Mouse (Mus musculus): Measurements from ENCODE around the gene Tent5d. TPM values are rescaled to one million over a fixed set of nuclear protein-coding genes. Genes with fewer than 3 reads are reported as not detected.

The Tent5d gene
- not detected for total RNA-seq (2021)
- long read RNA-seq, experiment 1, partial matches to known transcripts, result 0 of 1 reads
- long read RNA-seq, experiment 1, other reads (novel, unspliced or antisense), result 1 of 1 reads
- long read RNA-seq, experiment 2, partial matches to known transcripts, result 0 of 1 reads
- long read RNA-seq, experiment 2, other reads (novel, unspliced or antisense), result 1 of 1 reads

DNA sequence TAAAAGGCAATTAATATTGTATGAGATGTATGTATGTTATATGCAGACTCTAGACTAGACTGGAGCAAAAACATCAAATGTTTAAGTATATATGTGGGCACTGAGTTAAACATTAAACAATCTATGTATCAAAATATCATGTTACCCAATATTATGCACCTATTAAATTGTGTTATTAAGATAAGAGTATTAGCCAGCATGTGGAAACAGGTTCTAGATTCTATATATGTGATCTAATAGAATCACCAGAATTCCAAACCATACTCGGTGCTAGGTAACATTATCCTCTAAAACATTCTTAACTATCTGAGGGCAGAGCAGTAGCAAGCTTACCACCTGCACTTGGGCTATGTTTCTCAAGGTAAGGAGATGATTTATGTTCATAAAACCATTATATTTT lies at the start of gene Tent5d:
Gene Tent5d (plus strand): TSS at position 301 of the 400 bp plus-strand sequence.
- intact Hi-C loops (cut with DNase I), result no loop called here
- DNase-seq (ENCODE audit: extremely low spot score in 1 of 2, low spot score in 2 of 2), result no peak
- TF ChIP-seq CTCF (IDR thresholded peaks at IDR 0.05), result no peak

DNA sequence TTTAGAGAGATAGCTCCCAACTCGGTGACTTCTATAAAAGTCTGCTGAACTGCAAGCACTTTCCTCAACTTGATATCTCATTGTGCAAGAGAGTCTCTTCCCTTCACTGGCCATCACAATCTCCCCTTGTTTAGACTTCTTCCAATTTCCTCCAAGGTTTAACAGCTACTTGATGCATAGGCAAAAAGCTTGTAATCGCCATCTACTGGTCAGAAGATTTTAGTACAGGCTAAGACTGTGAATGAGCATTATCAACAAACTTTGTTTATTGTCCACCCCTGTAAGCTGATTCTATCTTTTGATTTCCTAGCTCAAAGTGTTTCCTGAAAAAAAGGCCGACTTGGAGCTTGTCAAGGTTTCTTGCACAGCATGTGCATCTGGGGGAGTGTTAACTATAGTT lies 24.5 kb upstream of the Tent5d start:
- intact Hi-C loops (cut with DNase I), result no loop called here

More for the DNA sequence above, at the start of gene Tent5d:
- Histone ChIP-seq H3K4me3 (no peak within 1 kb of the TSS), H3K27ac (no peak within 1 kb of the TSS)

DNA sequence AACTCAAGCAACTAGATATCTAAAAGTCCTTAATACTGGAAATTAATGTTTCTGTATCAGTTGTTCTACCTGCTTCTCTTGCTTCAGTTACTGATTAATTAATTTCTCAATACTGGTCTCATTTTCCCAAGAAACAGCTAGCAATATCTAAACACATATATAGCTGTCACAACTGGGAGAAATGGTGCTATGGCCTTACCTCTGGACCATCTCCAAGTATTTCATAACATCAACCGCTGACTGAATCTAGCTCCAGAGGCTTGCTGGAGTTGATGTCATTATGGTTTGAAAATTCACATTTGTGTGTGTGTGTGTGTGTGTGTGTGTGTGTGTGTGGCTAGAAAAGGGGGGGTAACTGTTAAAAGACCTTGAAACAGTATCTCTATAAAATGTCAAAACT lies 2.3 kb upstream of the Tent5d start:
- DNase-seq (ENCODE audit: extremely low spot score in 1 of 2, low spot score in 2 of 2), result no peak
- Histone ChIP-seq H3K4me3 (no peak overlapping the region), H3K27ac (no peak overlapping the region)
- intact Hi-C loops (cut with DNase I), result no loop called here
- TF ChIP-seq CTCF (IDR thresholded peaks at IDR 0.05), result no peak

More for the DNA sequence above, 24.5 kb upstream of the Tent5d start:
- no peak overlapping the region for H3K27ac ChIP-seq
- H3K4me3 ChIP-seq, result no peak overlapping the region
- DNase-seq (ENCODE audit: extremely low spot score in 1 of 2, low spot score in 2 of 2), result no peak
- TF ChIP-seq CTCF (IDR thresholded peaks at IDR 0.05), result peak; percentile 37

DNA sequence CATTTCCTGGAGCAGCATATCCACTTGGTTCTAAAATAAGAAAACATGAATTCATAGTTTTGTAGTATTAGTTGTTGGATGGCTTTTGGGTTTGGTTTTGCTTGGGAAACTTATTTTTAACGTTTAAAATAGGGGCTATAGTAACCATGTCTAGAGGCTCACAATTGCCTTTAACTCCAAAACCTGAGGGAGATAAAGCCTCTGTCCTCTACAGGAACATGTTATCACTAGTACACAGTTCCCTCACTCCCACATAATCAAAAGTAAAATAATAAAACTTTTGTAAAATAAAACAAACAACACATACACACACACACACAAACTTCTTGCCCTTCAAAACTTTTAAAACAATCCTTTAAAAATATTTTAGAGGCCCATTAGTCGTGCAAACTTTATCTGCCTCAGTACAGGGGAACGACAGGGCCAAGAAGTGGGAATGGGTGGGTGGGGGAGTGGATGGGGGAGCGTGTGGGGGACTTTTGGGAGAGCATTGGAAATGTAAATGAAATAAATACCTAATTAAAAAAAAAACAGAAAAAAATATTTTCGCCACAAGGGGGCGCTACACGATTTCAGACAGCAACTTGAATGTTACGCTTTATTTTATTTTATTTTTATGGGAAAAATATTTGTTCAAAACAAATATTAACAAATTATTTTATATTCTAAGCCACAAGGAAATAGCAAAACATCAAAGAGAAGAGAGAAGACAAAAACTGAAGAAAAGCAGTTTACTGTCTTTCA lies 1.5 kb upstream of the Tent5d start:
- no peak for DNase-seq (ENCODE audit: extremely low spot score in 1 of 2, low spot score in 2 of 2)
- Histone ChIP-seq H3K4me3 (no peak overlapping the region), H3K27ac (no peak overlapping the region)
- TF ChIP-seq CTCF (IDR thresholded peaks at IDR 0.05), result peak; percentile 53
- intact Hi-C loops (cut with DNase I), result no loop called here

DNA sequence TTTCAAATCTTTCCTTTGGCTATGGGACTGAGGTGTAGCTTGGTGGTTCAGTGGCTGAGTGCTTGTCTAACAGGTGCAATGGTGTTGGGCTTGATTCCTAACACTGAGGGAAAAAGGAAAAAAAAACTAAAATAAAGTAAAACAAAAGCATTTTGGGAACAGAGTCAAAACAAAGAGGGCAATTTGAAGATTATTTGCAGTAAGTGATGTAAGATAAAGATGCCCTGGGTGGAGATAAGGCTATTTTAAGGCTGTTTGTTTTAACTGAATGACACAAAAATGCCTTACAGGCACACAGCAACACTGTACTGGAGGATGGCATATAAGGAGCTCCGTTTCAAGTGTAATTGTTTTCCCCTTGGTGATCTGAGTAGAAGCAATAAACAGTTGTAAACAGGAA lies 3.4 kb downstream of the Tent5d start:
- H3K4me3 ChIP-seq, result no peak overlapping the region
- no peak for DNase-seq (ENCODE audit: extremely low spot score in 1 of 2, low spot score in 2 of 2)
- no peak overlapping the region for H3K27ac ChIP-seq
- intact Hi-C loops (cut with DNase I), result no loop called here
- no peak for TF ChIP-seq CTCF (IDR thresholded peaks at IDR 0.05)

DNA sequence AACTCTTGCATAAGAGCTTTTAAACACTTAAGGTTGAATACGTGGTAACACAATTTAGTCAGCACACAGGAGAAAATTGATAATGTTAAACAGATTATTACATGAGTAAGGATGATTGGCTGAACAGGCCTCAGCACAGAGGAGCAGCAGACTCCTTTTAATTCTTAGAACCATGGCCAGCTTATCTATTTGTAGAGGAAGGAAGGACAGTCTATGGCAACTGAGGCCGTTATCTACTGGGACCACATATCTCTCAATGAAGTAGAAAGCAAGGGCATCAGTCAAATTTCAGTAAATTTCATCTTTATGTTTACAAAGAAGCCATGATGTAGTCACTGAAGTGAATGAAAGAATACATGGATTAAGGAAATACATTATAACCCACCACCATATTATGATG lies 4.5 kb downstream of the Tent5d start:
- TF ChIP-seq CTCF (IDR thresholded peaks at IDR 0.05), result no peak
- intact Hi-C loops (cut with DNase I), result no loop called here
- H3K27ac ChIP-seq, result no peak overlapping the region
- H3K4me3 ChIP-seq, result no peak overlapping the region
- no peak for DNase-seq (ENCODE audit: extremely low spot score in 1 of 2, low spot score in 2 of 2)

DNA sequence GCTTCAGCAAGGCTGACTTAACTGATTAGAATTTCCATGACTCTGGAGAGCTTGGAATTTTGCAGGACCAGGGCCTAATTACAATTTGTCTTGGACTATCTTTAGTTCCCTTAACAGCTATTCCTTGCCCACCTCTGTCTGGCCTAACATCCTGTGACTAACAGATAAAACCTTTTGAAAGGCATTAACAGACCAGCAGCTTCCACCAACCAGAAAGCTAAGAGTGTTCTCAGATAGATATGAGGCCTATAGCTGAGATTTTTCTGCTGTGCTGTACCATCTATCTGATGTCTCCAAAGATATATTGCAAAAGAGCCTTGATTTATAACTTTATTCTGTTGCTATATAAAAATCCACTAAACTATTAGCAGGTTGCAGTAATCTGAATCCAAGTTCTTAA lies 19.7 kb downstream of the Tent5d start:
- Histone ChIP-seq H3K27ac (no peak overlapping the region), H3K4me3 (no peak overlapping the region)
- no peak for DNase-seq (ENCODE audit: extremely low spot score in 1 of 2, low spot score in 2 of 2)
- no peak for TF ChIP-seq CTCF (IDR thresholded peaks at IDR 0.05)
- intact Hi-C loops (cut with DNase I), result loop anchor here (10.0 kb wide), 1 partner anchor 1203 kb away; the partner anchor contains the start of gene Hmgn5

DNA sequence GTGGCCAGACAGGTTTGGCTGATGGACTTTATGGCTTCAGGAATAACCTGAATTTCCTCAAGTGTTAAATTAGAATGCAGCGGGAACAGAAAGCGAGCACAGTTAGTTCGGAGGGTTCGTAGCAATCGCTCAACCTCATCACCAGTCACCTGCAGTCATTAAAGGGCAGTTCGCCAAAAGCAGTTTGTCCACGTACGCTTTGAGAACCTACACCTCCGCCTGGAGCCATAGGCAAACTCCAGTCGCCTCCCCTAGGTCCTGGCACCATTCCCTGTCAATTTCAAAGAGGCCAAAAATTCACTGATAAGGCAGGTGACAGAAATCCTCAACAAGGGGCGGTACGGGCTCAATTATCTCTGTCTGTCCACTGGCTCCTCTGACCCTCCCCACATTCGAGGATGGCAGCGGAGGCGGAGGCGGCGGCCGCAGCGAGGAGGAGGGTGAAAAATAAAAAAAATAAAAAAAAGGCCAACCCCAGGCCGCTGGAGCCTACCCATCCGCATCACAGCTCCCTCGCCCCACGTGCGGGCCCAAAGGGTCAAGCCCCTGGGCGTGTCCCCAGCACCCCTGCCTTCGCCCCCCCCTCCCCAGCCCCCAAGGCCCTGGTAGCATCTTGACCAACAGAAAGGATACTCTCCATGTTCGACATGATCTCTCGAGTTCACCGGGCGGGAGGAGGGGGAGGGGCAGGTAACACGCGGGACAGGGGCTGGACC lies 23.3 kb downstream of the Tent5d start:
- H3K4me3 ChIP-seq, result peak overlapping the region; percentile 57
- intact Hi-C loops (cut with DNase I), result loop anchor here (1.0 to 10.0 kb wide), 2 partner anchors 722 to 1199 kb away; partner anchors contain the start of gene Hmgn5
- TF ChIP-seq CTCF (IDR thresholded peaks at IDR 0.05), result no peak
- peak; percentile 10 to 14 for DNase-seq (ENCODE audit: extremely low spot score in 1 of 2, low spot score in 2 of 2)
- peak overlapping the region; percentile 59 for H3K27ac ChIP-seq

DNA sequence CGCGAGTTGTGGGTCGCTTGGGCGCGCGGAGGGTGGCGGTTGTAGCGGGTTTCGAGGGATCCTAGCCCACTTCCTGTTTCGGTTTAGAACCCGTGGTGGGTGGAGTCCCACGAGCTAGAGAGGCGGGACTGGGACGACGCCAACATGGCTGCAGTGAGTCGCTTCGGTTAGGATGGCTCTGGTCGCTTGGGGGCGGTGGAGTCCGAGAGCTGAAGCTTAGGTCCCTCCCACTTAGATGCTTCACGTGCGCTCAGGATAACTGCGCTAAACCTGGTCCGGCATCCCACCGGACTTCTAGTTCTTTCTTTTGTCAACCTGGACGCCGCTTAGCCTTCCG lies 23.8 kb downstream of the Tent5d start, which contains the start of gene 2610002M06Rik:
Gene 2610002M06Rik (minus strand): TSS at position 117 of the 337 bp plus-strand sequence.
- DNase-seq (ENCODE audit: extremely low spot score in 1 of 2, low spot score in 2 of 2), result peak; percentile 65 to 75
- H3K4me3 ChIP-seq, result peak within 1 kb of the TSS; percentile 57
- TF ChIP-seq CTCF (IDR thresholded peaks at IDR 0.05), result peak; percentile 59
- intact Hi-C loops (cut with DNase I), result loop anchor here (1.0 to 10.0 kb wide), 2 partner anchors 721 to 1199 kb away; partner anchors contain the start of gene Hmgn5
- H3K27ac ChIP-seq, result peak within 1 kb of the TSS; percentile 59

DNA sequence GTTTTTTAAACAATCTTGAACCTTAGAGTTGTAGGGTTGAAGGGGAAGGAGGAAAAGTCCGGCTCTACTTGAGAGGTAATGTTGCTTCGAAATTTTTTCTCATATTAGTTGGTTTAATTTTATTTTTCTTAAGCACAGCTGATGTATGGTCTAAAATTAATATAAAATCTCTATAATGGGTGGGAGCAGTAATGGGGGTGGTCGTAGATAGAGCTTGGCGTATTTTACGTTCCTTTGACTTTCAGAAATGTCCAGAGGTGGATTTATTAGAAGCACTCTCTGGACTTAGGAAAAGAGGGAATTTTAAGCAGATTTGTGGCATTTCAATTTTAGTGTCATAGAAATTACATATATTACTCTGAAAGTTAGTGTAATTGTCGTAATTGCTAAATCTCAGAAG lies 24.3 kb downstream of the Tent5d start:
- no peak for DNase-seq (ENCODE audit: extremely low spot score in 1 of 2, low spot score in 2 of 2)
- Histone ChIP-seq H3K4me3 (no peak overlapping the region; the same call in 1 of the 2 replicates), H3K27ac (no peak overlapping the region)
- intact Hi-C loops (cut with DNase I), result loop anchor here (1.0 to 10.0 kb wide), 2 partner anchors 721 to 1198 kb away; partner anchors contain the start of gene Hmgn5
- TF ChIP-seq CTCF (IDR thresholded peaks at IDR 0.05), result no peak

DNA sequence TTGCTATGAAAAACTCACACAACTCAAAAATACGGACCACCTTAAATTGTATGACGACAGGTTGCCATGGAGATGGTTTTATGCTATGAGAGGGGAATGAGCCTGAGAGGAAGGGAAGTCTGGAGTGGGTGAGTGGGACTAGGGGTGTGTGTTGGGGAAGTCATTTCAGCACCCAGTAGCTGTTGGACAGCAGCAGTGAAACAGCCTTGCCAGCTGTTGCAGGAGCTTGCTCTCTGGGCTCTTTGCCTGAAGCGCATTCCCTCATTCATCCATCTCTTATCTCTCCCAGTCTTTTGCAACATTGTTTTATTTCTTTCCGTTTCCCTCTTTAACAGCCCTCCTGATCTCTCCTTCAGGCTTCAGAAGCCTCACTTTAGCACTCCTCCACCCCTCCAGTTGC lies 65.8 kb downstream of the Tent5d start:
- intact Hi-C loops (cut with DNase I), result no loop called here
- Histone ChIP-seq H3K27ac (no peak overlapping the region), H3K4me3 (no peak overlapping the region)
- no peak for DNase-seq (ENCODE audit: extremely low spot score in 1 of 2, low spot score in 2 of 2)
- TF ChIP-seq CTCF (IDR thresholded peaks at IDR 0.05), result no peak

Other genes with a start within 250 kb of the Tent5d start
- under 1 TPM in 1 of 2 experiments, not detected in 1; 0.41 TPM for gene Tbx22, start 124.6 kb upstream of the Tent5d start, total RNA-seq (2021)
- gene 2610002M06Rik, start 23.7 kb downstream of the Tent5d start, total RNA-seq (2021), result 10 to 100 TPM; 29.2 to 34.5 TPM
- gene Gm732, start 155.9 kb downstream of the Tent5d start, total RNA-seq (2021), result not detected

Measured in left cerebral cortex, adult 2 months (tissue).